Mouse (Mus musculus) brain, embryonic 14.5 days (tissue): Measurements from ENCODE around the gene Stk40.

Source experiments
- CTCF ChIP-seq: fragments of 200-500 bp; IDR thresholded peaks from 2 replicates; pipeline ENCODE4 v1.5.1; 2012; ENCODE audit warnings: inconsistent platforms, mild to moderate bottlenecking, moderate library complexity, borderline replicate concordance; ENCODE audit not compliant: insufficient read depth, insufficient read length; ENCODE audit errors: extremely low read depth
- POLR2A ChIP-seq: fragments of 200-500 bp; IDR thresholded peaks from 2 replicates; pipeline ENCODE4 v1.6.1; 2012; ENCODE audit warnings: mild to moderate bottlenecking, inconsistent platforms, borderline replicate concordance; ENCODE audit not compliant: poor library complexity, insufficient read depth, insufficient read length, severe bottlenecking; ENCODE audit errors: extremely low read depth

GRCm38 (mm10) chr4:126100764-126101163 is 3.0 kb upstream of the Stk40 start:
- TF ChIP-seq CTCF, result no peak
- TF ChIP-seq POLR2A, result no peak
